Mouse (Mus musculus) cerebellum, adult 2 months (tissue): ENCODE results near the gene Sppl3.

ENCODE experiments used
- CTCF ChIP-seq: fragments of 200-500 bp; IDR thresholded peaks from 2 replicates; pipeline ENCODE4 v1.5.1; 2011; ENCODE audit warnings: low read depth, mild to moderate bottlenecking, control low read depth, low read length, moderate library complexity, borderline replicate concordance; ENCODE audit not compliant: insufficient read depth
- POLR2A ChIP-seq: fragments of 200-500 bp; IDR thresholded peaks from 2 replicates; pipeline ENCODE4 v1.6.1; 2011; ENCODE audit warnings: low read length, control low read depth, borderline replicate concordance; ENCODE audit not compliant: insufficient read depth

- no peak for TF ChIP-seq CTCF
- no peak for TF ChIP-seq POLR2A
Measured at GRCm38 (mm10) chr5:115116426-115116825, 105.5 kb downstream of the Sppl3 start.
